Mouse (Mus musculus): ENCODE data around the gene Gprc6a. TPM values are rescaled to one million over a fixed set of nuclear protein-coding genes. Genes with fewer than 3 reads are reported as not detected.

Gene Gprc6a
- polyA plus RNA-seq, 1 experiment from 2014 or later: not detected

GRCm38 (mm10) chr10:51571225-51571996, 59.9 kb downstream of the Gprc6a start:
- peak; percentile 91 for ATAC-seq
- 57% methylated on average over 9 of the region's 9 CpGs for WGBS

More at GRCm38 (mm10) chr10:51571225-51571996, 59.9 kb downstream of the Gprc6a start:
- Histone ChIP-seq H3K36me3 (no peaks in the 10 kb centered on the region), H3K4me1 (replicated peaks) (no peaks in the 10 kb centered on the region), H3K9me3 (no peaks in the 10 kb centered on the region), H3K27ac (no peak overlapping the region), H3K27me3 (replicated peaks) (no peaks in the 10 kb centered on the region), H3K4me3 (replicated peaks) (no peak overlapping the region), H3K9ac (no peak overlapping the region), H3K4me2 (replicated peaks) (no peak overlapping the region)

Other genes starting within 250 kb of the Gprc6a start
- gene Gm49339, start 150.8 kb downstream of the Gprc6a start, polyA plus RNA-seq (2015; fragmentation: Nextera tagmentation; extraction: Ambion mirVana): not detected in 2 replicates
- gene Lilr4b, start 150.8 kb downstream of the Gprc6a start, polyA plus RNA-seq (2015; fragmentation: Nextera tagmentation; extraction: Ambion mirVana): 0.61 and 0.80 TPM in 2 replicates
- 2.8 TPM in 2 replicates for gene Lilrb4a, start 140.5 kb downstream of the Gprc6a start, polyA plus RNA-seq (2015; fragmentation: Nextera tagmentation; extraction: Ambion mirVana)
- 12.4 and 14.5 TPM in 2 replicates for gene Fam162b, start 40.9 kb downstream of the Gprc6a start, polyA plus RNA-seq (2015; fragmentation: Nextera tagmentation; extraction: Ambion mirVana)
- 2.0 and 2.2 TPM in 2 replicates for gene Rfx6, start 46.3 kb upstream of the Gprc6a start, polyA plus RNA-seq (2015; fragmentation: Nextera tagmentation; extraction: Ambion mirVana)

Data from intestine, embryonic 15.5 days (tissue).